Mouse (Mus musculus): ENCODE measurements at regions not wholly inside any gene's neighbourhood (a gene's known extent, or its start where the extent isn't known, plus 50 kb on each side); places are given as distances from the start of the nearest gene placed in this dataset.

GRCm38 (mm10) chr13:44218266-44218665 lies 433.7 kb downstream of the Cd83 start:
- TF ChIP-seq CTCF (conservative IDR thresholded peaks at IDR 0.05; ENCODE audit: low read length) (no peak), NANOG (IDR thresholded peaks at IDR 0.05; ENCODE audit: borderline replicate concordance, low read length) (no peak)

Measured in E14TG2a.4 (cell line).